Mouse (Mus musculus): ENCODE results near the gene Fgf7.

Gene Fgf7

GRCm38 (mm10) chr2:126061037-126061773 lies 26.7 kb downstream of the Fgf7 start:
- peak; percentile 17 for DNase-seq

GRCm38 (mm10) chr2:126062876-126063275 lies 28.4 kb downstream of the Fgf7 start:
- no peak for DNase-seq

GRCm38 (mm10) chr2:126064814-126065213 lies 30.4 kb downstream of the Fgf7 start:
- DNase-seq, result no peak

- no peak for DNase-seq
Measured at GRCm38 (mm10) chr2:126065303-126065856, 30.9 kb downstream of the Fgf7 start.

GRCm38 (mm10) chr2:126069740-126070139 lies 35.3 kb downstream of the Fgf7 start:
- DNase-seq, result no peak

- no peak for DNase-seq
Measured at GRCm38 (mm10) chr2:126073744-126074143, 39.3 kb downstream of the Fgf7 start.

GRCm38 (mm10) chr2:126076506-126076905 lies 42.0 kb downstream of the Fgf7 start:
- DNase-seq, result no peak

- DNase-seq, result no peak
Measured at GRCm38 (mm10) chr2:126079086-126079485, 44.6 kb downstream of the Fgf7 start.

- DNase-seq, result no peak
Measured at GRCm38 (mm10) chr2:126084326-126084725, 49.9 kb downstream of the Fgf7 start.

GRCm38 (mm10) chr2:126086187-126086586 lies 51.7 kb downstream of the Fgf7 start:
- DNase-seq, result no peak

- DNase-seq, result no peak
Measured at GRCm38 (mm10) chr2:126090432-126090831, 56.0 kb downstream of the Fgf7 start.

GRCm38 (mm10) chr2:126094616-126095015 lies 60.2 kb downstream of the Fgf7 start:
- no peak for DNase-seq
